Mouse (Mus musculus) skeletal muscle tissue, adult 2 months (tissue): ENCODE results near the gene Gzmm.

Source experiments
- DNase-seq: peaks from one replicate; pipeline ENCODE4 v3.0.0-alpha.2; 2012; ENCODE audit warnings: low read depth, low spot score

Gzmm gene

GRCm38 (mm10) chr10:79680606-79681495 is 8.0 kb upstream of the Gzmm start:
- no peak for DNase-seq

GRCm38 (mm10) chr10:79681591-79682245 is 7.1 kb upstream of the Gzmm start, which contains the start of gene Cdc34:
TSS of gene Cdc34 (plus strand) at chr10:79682195.
- peak; percentile 100 for DNase-seq

GRCm38 (mm10) chr10:79682551-79682915 is 6.3 kb upstream of the Gzmm start:
- DNase-seq, result no peak

DNA sequence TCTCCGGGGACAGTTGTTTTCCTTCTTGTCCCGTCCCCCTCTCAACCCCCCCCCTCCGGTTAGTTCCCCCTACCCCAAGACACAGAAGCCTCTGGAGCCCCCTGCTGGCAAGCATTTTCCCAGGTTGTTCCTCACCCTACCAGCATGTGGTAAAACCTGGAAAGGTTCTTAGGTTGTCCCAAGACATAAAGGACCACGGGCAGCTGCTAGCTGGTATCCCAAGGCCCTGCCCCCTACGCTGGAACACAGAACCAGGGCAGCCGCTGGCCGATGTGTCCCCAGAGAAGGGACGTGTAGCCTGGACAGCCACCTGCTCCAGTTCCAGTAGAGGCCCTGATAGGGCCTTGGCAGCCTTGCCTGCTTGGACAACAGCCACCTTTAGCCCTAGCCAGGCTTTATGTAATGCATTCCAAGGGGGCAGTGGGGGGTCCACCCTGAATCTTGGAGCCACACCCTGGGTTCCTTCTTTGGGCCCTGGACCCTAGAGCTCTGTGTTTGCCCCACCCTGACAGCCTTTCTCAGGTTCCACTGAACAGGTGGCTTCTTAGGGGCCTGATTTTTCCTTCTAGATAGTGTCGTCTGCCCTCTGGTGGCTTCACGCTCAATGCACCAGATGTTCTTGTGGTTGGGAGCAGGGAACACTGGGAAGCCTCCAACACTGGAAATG is 5.8 kb upstream of the Gzmm start:
- DNase-seq, result peak; percentile 87

DNA sequence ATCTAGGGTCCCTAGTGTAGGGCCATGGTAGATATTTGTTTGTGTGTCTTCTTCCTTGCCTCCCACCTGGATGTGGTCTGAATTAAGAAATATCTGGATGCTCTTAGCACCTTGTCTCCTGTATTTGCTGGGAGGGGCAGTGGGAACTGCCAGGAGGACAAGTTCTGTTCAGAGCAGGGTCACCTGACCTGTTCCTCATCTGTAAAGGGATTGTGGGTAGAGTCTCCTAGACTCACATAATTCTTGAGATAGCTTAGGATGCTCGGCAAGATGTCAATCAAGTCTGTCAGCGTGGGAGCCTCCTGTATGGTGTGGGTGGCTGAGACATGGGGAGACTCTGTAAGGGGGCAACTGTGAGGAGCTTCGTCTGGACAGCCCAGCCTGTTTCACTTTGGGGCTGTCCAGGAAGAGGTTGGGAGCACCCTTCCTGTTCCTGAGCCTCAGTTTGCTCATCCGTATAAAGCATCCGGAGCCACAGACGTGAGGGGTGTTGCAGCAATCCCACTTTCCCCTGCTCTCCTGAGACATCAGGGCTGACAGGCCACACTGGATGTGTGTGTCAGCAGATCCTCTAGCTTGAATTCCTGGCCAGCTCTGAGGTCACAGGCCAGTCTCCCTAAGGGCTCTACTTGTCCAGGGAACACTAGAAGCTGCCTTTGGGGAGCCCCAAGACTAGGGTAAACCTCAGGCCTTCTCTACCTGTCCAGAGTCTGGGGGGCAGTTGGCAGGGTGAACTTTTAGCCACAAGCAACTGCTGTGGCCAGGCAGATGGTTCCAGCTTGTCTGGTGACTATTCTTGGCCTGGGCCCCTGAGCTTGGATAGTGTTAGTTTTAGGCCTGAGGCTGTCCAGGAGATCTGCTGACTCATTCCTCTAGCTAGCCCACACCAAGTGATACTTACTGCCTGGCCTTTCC is 4.8 kb upstream of the Gzmm start:
- DNase-seq, result peak; percentile 89

GRCm38 (mm10) chr10:79684770-79685600 is 3.8 kb upstream of the Gzmm start:
- DNase-seq, result no peak

DNA sequence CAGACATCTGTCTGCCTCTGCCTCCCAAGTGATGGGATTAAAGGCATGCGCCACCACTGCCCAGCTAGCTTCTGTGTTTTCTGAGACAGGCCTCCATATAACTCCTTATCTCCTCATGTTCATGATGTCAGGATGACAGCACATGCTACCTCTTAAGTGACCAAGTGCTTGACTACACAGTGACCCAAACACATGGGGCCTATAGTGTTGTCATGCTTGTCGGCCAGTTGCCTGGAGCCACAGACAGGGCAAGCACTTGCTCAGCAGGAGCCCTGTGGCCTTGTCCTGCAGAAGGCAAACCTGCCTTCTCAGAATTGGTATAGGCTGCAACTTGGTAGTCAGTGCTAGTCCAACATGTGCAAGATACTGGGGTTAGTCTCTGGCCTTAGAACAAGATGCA is 2.6 kb upstream of the Gzmm start:
- no peak for DNase-seq

DNA sequence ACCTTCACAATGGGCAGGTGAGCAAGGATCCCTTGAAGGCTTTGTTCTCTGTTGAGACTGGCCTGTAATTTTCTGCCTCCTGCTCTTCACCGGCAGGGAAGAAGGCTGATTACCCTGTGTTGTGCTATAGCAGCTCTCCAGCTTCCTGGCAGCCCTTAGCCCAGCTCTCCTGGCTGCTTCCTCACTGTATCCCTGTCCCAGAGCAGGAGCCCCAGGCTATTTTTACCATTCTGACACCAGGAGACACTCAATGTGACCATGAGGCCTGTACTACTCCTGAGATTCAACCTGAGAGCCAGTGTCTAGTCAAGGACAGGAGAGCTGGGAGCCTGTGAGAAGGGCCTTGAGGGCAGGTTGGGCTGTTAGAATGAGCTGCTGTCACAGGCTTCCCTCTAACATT is 2.1 kb upstream of the Gzmm start:
- DNase-seq, result peak; percentile 84

- no peak for DNase-seq
Observed at GRCm38 (mm10) chr10:79687513-79687912, 1.3 kb upstream of the Gzmm start.

DNA sequence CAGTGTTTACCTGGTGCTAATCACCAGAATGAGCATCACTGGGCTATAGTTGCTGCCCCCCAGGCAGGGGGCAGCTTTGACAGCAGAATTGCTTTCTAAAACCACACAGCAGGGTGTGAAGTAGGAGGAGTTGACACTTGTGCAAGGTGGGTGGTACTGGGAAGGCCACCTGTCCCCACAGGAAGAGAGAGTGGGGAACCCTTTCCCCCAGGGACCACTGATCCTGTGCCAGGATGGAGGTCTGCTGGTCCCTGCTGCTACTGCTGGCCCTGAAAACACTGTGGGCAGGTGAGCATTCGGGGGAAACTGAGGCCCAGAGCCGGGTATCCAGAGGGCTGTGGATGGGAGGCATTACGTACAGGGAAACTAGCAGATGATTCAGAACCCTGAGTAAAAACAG is 358 bp downstream of the Gzmm start:
- no peak for DNase-seq

DNA sequence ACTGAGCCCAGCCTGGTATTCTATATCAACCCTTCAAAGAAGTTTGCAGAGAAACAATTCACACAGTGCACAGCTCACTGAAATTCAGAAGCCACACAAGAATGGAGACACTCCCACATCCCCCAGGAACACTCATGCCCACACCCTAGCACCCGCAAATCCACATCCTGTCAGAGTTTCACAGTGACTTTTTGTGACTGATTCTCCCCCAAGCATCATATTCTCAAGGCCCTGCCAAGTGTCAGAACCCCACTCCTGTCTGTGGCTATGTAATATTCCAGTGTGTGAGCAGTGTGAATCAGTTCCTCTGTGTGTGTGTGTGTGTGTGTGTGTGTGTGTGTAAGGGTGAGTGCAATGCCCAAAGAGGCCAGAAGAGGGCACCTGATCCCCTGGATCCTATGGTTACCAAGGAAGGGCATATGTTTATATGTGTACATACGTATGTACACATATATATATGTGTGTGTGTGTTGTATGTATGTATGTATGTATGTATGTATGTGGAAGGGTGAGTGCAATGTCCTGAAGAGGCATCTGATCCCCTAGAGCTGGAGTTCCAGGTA is 3.2 kb downstream of the Gzmm start:
- no peak for DNase-seq

GRCm38 (mm10) chr10:79693580-79694378 is 5.0 kb downstream of the Gzmm start:
- DNase-seq, result no peak

DNA sequence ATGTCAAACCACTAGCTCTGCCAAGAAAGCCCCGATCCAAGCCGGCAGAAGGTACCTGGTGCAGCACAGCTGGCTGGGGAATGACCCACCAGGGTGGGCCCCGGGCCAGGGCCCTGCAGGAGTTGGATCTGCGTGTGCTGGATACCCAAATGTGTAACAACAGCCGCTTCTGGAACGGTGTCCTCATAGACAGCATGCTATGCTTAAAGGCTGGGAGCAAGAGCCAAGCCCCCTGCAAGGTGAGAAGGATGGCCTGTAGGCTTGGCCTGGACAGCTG is 5.5 kb downstream of the Gzmm start:
- no peak for DNase-seq

- peak; percentile 81 for DNase-seq
Observed at GRCm38 (mm10) chr10:79695231-79696128, 6.7 kb downstream of the Gzmm start.

DNA sequence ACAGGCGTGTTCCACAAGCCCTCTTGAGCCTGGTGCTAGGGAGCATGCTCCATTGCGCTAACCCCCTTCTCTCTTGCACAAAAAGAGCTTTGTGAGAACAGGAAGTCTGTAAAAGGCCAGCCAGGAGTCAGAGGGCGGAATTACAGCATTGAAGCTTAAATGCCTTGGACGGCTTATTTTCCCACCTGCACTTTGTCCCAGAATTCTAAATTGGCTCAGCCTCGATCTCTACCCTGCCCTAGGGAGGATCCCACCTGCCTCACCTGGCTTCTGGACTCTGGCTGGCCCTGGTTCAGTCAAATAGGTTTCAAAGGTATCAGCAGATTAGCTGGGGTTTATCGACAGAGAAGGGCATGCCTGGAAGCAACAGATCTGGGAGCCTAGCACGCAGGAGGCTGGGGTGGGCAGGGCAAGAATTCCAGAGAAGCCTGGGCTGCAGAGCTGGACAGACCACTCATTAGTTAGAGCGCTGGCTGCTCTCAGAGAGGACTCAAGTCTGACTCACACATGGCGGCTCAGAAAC is 7.4 kb downstream of the Gzmm start:
- DNase-seq, result no peak

DNA sequence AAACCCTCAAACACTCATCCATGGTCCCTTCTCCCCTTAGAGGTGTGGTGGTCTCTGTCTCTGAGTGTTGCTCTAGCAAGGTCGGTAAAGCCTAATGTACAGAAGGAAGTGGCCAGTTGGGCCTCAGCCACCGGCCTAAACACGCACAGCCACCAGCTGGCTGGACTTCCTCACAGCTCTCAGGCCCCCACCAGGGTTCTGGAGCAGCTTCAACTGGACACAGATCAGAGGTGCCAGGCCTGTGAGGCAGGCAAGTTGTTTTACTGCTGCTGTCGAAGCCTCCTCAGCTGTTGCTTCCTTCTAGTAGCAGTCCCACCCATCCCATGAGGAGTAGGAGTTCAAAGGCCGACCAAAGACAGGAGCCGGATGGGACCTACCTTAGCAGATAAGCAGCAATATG is 9.1 kb downstream of the Gzmm start:
- no peak for DNase-seq

DNA sequence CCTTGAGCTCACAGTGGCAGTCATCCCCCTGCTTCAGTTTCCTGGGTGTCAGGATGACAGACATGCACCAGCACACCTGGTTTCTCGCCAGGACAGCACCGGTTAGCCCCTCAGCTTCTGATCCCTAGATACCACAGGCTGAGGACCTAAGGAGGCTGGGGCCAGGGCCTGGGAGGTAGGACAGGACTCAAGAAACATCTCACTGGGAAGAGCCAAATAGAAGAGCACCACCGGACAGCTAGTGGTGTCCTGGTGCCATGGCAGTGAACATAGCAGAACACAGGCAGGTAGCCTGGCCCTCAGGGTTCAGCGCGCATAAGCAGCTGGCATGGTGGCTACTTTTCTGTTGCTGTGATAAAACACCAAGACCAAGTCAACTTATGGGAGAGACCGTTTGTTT is 9.6 kb downstream of the Gzmm start:
- no peak for DNase-seq

DNA sequence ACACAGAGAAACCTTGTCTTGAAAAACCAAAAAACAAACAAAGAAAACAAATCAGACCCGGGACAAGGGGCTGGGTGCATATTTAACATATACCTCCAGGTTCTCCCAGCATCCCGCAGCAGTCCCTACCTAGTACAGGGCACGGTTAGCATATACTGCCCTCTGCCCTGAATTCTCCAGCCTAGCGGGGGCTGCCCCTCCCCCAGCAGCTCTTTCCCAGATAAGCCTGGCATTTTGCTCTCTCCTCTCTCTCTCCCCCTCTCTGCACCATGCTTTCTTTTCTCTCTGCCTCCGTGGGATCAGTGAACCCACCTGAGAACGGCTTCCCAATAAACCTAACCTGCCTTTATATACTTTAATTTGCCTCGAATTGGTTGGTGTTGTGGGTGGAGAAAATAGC is 11.9 kb downstream of the Gzmm start:
- DNase-seq, result no peak
